Mouse (Mus musculus): ENCODE measurements around the gene Chrm4.

DNA sequence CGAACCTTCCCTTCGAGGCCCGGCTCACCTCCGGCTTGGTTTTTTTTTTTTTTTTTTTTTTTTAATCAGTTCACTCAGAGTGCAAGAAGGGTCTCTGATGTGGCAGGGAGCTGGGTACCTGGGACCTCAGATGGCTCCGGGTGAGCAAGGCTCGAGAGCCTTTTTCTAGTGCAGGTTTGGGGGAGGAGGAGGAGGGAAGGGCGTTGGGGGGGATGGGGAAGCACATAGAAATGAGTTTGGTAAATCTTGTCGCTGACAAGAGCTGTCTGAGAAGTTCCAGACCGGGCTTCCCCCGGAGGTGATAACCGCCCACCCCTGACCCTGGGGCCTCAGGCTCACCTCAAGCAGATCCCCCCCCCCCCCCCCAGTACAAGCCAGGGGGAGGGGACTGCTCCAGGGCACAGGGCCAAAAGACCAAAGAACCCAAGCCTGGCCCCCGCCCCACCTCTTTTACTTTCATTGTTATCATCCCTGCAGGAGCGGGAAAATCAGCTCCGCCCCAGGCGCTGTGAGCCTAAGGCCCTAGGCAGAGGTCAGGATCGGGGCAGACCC, 5.2 kb downstream of the Chrm4 start, which contains the start of gene Mdk:
- TF ChIP-seq POLR2A (IDR thresholded peaks at IDR 0.05; ENCODE audit: insufficient read depth, low read length) (no peak), CTCF (IDR thresholded peaks at IDR 0.05; ENCODE audit: low read depth, low read length) (no peak)
